Mouse (Mus musculus): ENCODE measurements around the gene Slc22a17.
A peak's percentile ranks its signal among the peaks of the same experiment; 100 is the strongest.

Slc22a17 gene

DNA sequence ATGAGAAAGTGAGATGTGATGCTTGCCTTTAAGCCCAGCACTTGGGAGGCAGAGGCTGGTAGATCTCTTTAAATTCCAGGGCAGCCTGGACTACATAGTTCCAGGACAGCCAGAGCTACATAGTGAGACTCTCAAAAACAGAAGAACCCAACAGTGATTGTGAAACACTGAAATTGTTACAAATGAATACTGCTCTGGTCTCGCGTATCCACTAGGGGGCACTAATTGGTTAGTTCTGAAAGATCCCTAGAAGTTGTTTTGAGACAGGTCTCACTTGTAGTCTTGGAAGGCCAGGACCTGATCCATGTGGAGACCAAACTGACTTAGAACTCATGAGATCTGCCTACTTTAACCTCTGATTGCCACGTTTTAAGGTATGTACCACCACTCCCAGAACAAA is 12.5 kb downstream of the Slc22a17 start:
- peak; percentile 60 to 72 for DNase-seq (ENCODE audit: low spot score in 2 of 2)

GRCm38 (mm10) chr14:54897445-54897844 is 15.5 kb downstream of the Slc22a17 start:
- no peak for DNase-seq (ENCODE audit: low spot score in 2 of 2)

DNA sequence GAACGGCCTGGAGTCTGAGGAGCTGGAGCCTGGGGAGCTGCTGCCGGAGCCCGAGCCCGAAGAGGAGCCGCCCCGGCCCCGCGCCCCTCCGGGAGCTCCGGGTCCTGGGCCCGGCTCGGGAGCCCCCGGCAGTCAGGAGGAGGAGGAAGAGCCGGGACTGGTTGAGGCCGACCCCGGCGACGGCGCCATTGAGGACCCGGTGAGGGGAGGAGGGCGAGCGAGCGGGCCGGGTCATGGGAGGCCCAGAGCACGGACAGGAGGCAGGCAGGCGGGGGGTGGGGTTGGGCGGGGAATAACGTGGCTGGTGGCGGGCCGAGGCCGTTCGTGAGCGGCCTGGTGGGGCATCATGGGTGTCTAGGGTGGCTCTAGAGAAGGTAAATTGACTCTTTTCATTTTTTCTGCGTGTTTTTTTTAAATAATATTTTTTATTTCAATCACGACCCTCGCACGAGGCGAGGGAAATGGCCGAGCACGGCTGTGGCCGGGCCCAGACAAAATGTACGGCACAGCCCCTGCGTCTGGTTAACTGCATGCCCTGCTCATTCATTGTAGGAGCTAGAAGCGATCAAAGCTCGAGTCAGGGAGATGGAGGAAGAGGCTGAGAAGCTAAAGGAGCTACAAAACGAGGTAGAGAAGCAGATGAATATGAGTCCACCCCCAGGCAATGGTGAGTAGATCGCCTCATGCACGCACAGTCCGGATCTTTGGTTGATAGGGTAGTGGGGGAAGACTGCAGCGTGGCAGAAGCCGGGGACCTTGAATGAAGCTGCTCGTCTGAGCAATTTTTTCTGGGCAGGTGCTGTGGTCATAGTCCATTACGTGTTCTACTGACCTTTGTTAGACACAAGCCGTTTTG is 18.4 kb downstream of the Slc22a17 start:
- DNase-seq (ENCODE audit: low spot score in 2 of 2), result peak in 1 of 2 experiments; percentile 41

DNA sequence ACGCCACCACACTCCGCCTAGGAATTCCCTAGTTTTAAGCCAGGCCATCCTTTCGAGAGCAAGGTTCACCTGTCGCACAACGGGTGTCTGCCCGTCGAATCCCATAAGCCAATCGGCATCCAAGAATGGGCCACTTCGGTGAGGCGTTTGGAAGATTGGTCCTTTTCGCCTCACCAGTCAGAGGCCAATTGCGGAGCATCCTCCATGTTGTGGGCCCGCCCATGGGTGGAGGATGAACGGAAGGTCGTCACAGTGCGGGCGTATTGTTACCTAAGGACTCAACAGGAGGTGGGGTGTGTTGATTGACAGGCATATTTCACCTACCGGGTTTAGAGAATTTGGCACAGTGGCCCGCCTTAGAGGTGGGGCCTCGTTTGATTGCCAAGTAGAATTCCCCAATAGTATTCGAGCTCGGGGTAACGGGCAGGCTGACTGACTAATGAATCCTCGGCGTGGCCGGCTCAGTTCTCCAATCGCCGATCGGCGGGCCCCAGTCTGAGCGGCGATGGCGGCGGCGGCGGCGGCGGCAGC is 19.2 kb downstream of the Slc22a17 start:
- peak; percentile 98 to 100 for DNase-seq (ENCODE audit: low spot score in 2 of 2)

DNA sequence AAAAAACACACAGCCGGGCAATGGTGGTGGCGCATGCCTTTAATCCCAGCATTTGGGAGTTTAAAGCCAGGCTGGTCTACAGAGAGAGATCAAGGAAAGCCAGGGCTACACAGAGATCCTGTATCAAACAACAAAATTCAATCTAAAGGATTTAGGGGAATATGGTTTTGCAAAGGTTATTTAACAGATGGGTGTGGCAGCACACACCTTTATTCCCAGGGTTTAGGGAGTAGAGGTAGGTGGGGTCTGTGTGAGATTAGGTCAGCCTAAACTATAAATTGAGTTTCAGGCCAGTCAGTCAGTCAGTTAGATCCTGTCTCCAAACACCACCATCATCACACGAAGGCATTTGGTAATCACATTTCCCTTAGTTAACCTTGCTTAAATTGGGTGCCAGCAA is 20.7 kb downstream of the Slc22a17 start, which contains the start of gene Pabpn1:
Pabpn1 (plus strand) TSS at position 301 of the 400 bp plus-strand sequence.
- no peak for DNase-seq (ENCODE audit: low spot score in 2 of 2)

GRCm38 (mm10) chr14:54885309-54885708 is 27.6 kb downstream of the Slc22a17 start:
- no peak for DNase-seq (ENCODE audit: low spot score in 2 of 2)

GRCm38 (mm10) chr14:54884022-54884712 is 28.8 kb downstream of the Slc22a17 start:
- DNase-seq (ENCODE audit: low spot score in 2 of 2), result no peak

DNA sequence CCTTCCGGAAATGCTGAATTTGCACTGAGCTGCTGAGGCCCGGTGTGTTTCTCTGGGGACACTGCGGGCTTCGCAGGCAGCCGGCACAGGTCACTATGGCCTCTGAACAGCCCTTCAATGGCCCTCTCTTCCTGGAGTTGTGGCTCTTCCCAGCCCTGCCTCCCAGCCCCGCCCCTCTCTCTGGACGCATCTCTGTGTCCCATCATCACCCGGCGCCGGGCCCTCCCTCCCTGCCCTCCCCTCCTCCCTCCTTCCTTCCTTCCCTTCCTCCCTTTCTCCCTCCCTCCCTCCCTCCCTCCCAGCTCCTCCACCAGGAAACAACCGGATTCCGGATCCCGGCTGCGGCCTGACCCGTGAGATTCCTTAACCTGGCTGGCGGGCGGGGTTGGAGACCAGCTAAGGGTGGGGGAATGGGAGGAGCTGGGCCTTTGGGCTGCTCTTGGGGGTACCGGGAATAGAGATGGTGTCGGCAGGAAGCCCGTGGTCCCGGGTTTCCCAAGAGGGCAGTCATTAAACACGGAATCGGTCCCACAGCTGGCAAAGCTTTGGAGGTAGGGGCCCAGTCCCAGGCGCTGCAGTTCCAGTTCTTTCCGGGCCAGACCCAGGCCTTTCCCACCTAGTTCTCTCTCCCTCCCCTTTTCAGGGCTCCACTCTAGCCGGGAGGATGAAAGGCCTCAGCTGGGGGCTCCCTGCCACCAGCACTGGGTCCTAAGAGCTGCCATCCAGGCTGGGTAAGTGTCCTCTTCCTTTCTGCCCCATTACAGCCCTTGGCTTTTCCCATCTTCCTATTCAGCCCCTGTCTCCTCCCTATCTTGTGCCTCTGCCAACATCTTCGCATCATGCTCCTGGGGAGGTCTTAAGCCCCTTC is 29.5 kb downstream of the Slc22a17 start, which contains the start of the genes Bcl2l2 and Gm20521:
Bcl2l2 (plus strand) TSS at position 224 of the 868 bp plus-strand sequence.
Gm20521 (plus strand) TSS at position 288 of the 868 bp plus-strand sequence.
- peak; percentile 55 to 60 for DNase-seq (ENCODE audit: low spot score in 2 of 2)

- peak; percentile 50 to 63 for DNase-seq (ENCODE audit: low spot score in 2 of 2)
These were observed 35.8 kb downstream of the Slc22a17 start, which contains the start of gene Ppp1r3e for GRCm38 (mm10) chr14:54877048-54877715. Gene Ppp1r3e, minus strand, starts transcription at chr14:54877550.

- DNase-seq (ENCODE audit: low spot score in 2 of 2), result peak; percentile 88 to 89
These were observed 36.3 kb downstream of the Slc22a17 start for GRCm38 (mm10) chr14:54876539-54877047.

- DNase-seq (ENCODE audit: low spot score in 2 of 2), result peak; percentile 57 to 61
These were observed 36.9 kb downstream of the Slc22a17 start for GRCm38 (mm10) chr14:54875844-54876538.

GRCm38 (mm10) chr14:54874165-54874564 is 38.8 kb downstream of the Slc22a17 start:
- no peak for DNase-seq (ENCODE audit: low spot score in 2 of 2)

GRCm38 (mm10) chr14:54870861-54871260 is 42.1 kb downstream of the Slc22a17 start, which contains the start of gene Homez:
Gene Homez, minus strand, starts transcription at chr14:54870961.
- no peak for DNase-seq (ENCODE audit: low spot score in 2 of 2)

- DNase-seq (ENCODE audit: low spot score in 2 of 2), result no peak
These were observed 44.9 kb downstream of the Slc22a17 start for GRCm38 (mm10) chr14:54868026-54868425.

DNA sequence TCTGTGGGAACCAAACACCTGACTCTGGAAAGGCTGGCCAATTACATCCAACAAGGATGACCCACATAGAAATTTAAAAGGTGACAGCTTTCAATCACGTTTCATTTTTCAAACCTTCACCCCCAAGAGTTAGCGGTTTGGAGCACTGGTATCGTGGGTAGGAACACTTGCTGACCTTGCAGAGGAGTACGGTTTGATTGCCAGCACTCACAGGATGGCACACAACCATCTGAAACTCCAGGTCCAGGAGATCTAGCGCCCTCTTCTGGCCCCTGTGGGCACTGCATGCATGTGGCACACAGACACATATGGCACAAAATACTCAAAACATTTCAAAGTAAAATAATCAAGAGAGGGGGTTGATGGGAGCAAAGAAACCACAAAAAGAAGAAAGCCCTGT is 46.0 kb downstream of the Slc22a17 start:
- no peak for DNase-seq (ENCODE audit: low spot score in 2 of 2)

DNA sequence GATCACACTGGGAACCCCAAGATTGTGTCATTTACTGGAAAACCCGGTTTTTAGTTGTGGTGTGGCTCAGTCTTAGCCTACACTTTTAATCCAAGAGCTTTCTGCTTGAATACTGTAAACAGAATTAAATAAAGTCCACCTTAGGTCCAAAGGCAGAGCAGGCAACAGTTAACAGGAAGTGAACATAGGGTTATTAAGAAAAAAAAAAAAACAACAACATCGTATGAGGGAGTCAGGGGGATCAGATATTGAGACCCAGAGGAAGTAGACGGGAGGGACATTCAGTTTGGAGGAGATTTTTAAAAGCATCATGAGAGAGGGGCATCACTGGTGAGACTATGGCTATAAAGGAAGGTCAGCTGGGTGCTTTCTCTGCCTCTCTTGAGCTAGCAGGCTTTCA is 46.7 kb downstream of the Slc22a17 start:
- DNase-seq (ENCODE audit: low spot score in 2 of 2), result no peak

GRCm38 (mm10) chr14:54865626-54866025 is 47.3 kb downstream of the Slc22a17 start:
- DNase-seq (ENCODE audit: low spot score in 2 of 2), result no peak

- no peak for DNase-seq (ENCODE audit: low spot score in 2 of 2)
These were observed 48.5 kb downstream of the Slc22a17 start for GRCm38 (mm10) chr14:54864313-54865036.
